Mouse (Mus musculus): ENCODE data around the gene Gtf2f2.

The Gtf2f2 gene

GRCm38 (mm10) chr14:75862701-75863100 is 148.0 kb downstream of the Gtf2f2 start:
- DNase-seq: no peak

- no peak for DNase-seq
Measured at GRCm38 (mm10) chr14:75859619-75860018, 151.0 kb downstream of the Gtf2f2 start.

- DNase-seq: no peak
Measured at GRCm38 (mm10) chr14:75858181-75858580, 152.5 kb downstream of the Gtf2f2 start.

DNA sequence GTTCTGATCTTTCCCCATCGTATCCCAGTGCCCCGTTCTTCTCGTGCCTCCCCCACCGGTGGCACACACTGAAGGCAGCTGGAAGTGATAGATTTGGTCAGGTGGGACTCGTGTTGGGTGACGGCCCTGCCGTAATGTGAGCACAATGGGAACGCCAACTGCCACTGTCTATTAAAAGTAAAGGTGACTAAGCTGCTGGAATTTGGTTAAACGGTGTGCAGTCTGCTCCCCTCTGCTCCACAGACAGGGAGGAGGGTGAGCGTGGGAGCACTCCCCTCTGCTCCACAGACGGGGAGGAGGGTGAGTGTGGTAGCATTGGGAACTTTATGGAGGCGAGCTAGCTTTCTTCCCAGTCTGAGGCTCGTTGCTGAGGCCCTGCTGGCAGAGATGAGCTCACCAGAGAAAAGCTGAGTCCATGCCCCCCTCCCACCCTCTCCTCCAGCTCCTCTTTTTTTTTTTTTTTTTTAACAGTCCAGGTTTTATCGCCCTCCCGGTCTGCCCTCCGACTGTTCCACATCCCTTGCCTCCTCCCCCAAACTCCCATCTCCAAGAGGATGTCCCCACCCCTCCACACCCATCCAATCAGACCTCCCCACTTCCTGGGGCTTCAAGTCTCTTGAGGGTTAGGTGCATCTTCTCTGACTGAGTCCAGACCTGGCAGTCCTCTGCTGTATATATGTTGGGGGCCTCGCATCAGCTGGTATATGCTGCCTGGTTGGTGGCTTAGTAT is 155.2 kb downstream of the Gtf2f2 start:
- DNase-seq: no peak

DNA sequence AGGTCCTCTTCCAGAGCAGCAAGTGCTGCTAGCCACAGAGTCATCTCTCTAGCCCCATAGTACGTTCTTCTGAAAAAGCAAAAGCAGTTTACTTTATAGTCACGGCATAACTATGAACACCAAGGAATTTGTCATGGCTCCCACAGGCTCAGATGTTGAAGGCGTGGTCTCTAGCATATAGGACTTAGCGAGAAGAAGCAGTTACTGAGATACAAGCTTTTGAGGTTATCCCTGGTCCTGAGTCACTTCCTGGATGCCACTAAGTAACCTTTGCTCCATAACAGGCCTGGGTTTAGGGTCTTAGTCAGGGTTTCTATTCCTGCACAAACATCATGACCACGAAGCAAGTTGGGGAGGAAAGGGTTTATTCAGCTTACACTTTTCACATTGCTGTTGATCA is 158.6 kb downstream of the Gtf2f2 start:
- DNase-seq: no peak

DNA sequence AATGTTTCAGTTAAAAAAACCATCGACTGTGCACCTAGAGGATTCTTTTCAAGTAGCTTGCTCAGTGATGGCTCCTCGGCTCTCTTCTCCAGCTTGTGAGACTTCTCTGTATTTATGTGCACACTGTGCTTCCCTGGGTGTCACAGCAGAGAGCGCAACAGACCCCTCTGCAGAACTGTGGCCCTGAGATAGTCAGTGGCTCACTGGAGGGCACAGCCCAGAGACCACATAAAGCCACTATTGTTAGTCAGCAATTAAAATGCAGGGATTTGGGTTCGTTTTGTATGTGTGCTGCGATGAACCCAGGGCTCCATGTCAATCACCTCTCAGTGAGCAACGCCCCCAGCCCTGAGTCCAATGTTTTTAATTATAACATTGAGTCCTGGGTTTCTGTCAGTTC is 159.8 kb downstream of the Gtf2f2 start:
- no peak for DNase-seq

GRCm38 (mm10) chr14:75849842-75850568 is 160.7 kb downstream of the Gtf2f2 start:
- no peak for DNase-seq

- DNase-seq: no peak
Measured at GRCm38 (mm10) chr14:75849236-75849635, 161.4 kb downstream of the Gtf2f2 start.

- no peak for DNase-seq
Measured at GRCm38 (mm10) chr14:75848482-75848881, 162.2 kb downstream of the Gtf2f2 start.

DNA sequence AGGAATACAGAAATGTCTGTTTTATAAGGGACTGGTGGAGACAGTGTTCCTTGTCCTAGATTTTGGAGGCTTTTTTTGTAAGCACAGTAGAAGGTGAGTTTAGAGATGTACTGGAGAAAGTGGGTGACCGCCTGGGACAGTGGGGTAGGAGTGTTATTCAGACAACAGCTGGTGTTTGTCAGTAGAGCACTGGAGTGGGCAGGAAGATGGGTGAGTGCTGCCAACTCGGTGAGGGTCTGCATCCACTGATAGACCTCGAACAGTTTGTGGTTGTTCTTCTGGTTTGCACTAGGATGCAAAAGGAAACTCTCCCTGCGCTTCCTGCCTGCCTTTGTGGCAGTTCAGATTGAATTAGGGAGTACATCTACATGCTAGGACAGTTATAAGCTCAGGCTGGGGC is 163.0 kb downstream of the Gtf2f2 start:
- no peak for DNase-seq
